Mouse (Mus musculus) embryonic fibroblast, embryonic 13.5 days (primary cell): ENCODE measurements at regions not wholly inside any gene's neighbourhood (a gene's known extent, or its start where the extent isn't known, plus 50 kb on each side); places are given as distances from the start of the nearest gene placed in this dataset.

Experiments
- CTCF ChIP-seq: IDR thresholded peaks from 2 replicates; pipeline ENCODE4 v1.5.1; 2011; ENCODE audit warnings: mild to moderate bottlenecking, control low read depth, low read length, moderate library complexity, borderline replicate concordance; ENCODE audit not compliant: insufficient read depth
- POLR2A ChIP-seq: IDR thresholded peaks from 2 replicates; pipeline ENCODE4 v1.6.1; 2011; ENCODE audit warnings: low read depth, mild to moderate bottlenecking, control low read depth, low read length, moderate library complexity

GRCm38 (mm10) chr8:115411061-115411460 lies 296.5 kb downstream of the Maf start:
- no peak for TF ChIP-seq CTCF
- no peak for TF ChIP-seq POLR2A
